Mouse (Mus musculus) heart, postnatal 0 days (tissue): ENCODE measurements around the gene Defb21.
A peak's percentile ranks its signal among the peaks of the same experiment; 100 is the strongest.

Experiments used
- CTCF ChIP-seq: IDR thresholded peaks from 2 replicates; pipeline ENCODE4 v1.5.1; 2016; ENCODE audit warnings: antibody characterized with exemption, control low read depth, low read depth
- EP300 ChIP-seq: IDR thresholded peaks from 2 replicates; pipeline ENCODE4 v1.6.1; 2016; ENCODE audit warnings: antibody characterized with exemption, low read depth

GRCm38 (mm10) chr2:152601275-152601960 is 28.9 kb downstream of the Defb21 start:
- TF ChIP-seq CTCF (peak; percentile 24), EP300 (no peak)
